14 mouse cellular contexts compared by ENCODE assay signal in genomic region chr7:88502217-88502817, GRCm38 (mm10).
"Had no signal": no experiment of that assay in that cellular context is flagged by ENCODE, and none has a peak within 500 bp of the region (broad histone marks: within the 10 kb centered on the region; RNA-seq: fewer than 3 reads in every experiment).

No protein-coding gene starts in this region.

- H3K4me3 ChIP-seq: layer of hippocampus, adult 2 months; limb, embryonic 15.5 days; liver, embryonic 13.5 days; lung, embryonic 15.5 days; midbrain, embryonic 10.5 days; neural tube, embryonic 12.5 days had no signal

- H3K4me1 ChIP-seq: limb, embryonic 15.5 days; liver, embryonic 13.5 days; lung, embryonic 15.5 days; neural tube, embryonic 12.5 days had no signal

- H3K9me3 ChIP-seq: limb, embryonic 15.5 days; liver, embryonic 13.5 days; lung, embryonic 15.5 days; midbrain, embryonic 10.5 days; neural tube, embryonic 12.5 days had no signal

- H3K36me3 ChIP-seq: limb, embryonic 15.5 days; liver, embryonic 13.5 days; lung, embryonic 15.5 days; midbrain, embryonic 10.5 days; neural tube, embryonic 12.5 days had no signal

- ATAC-seq: liver, postnatal 0 days had no signal

- H3K4me2 ChIP-seq: limb, embryonic 15.5 days; liver, embryonic 13.5 days; lung, embryonic 15.5 days; neural tube, embryonic 12.5 days had no signal

- H3K9ac ChIP-seq: limb, embryonic 15.5 days; liver, embryonic 13.5 days; liver, postnatal 0 days; lung, embryonic 15.5 days; neural tube, embryonic 12.5 days had no signal

- H3K27me3 ChIP-seq: limb, embryonic 15.5 days; liver, embryonic 13.5 days; lung, embryonic 15.5 days; neural tube, embryonic 12.5 days had no signal

- H3K27ac ChIP-seq: layer of hippocampus, adult 2 months; limb, embryonic 15.5 days; liver, embryonic 13.5 days; lung, embryonic 15.5 days; macrophage; midbrain, embryonic 10.5 days; neural tube, embryonic 12.5 days had no signal

- DNase-seq: kidney, postnatal 10 days; kidney, postnatal 4 days; liver, embryonic 13.5 days; liver, postnatal 0 days; lung, postnatal 14 days; midbrain, embryonic 14.5 days; thymus, adult 2 months; thymus, postnatal 36 days had no signal
